Mouse (Mus musculus): ENCODE results near the gene Ppm1m. TPM values are rescaled to one million over a fixed set of nuclear protein-coding genes. Genes with fewer than 3 reads are reported as not detected.

The Ppm1m gene
- total and polyA plus RNA-seq, 3 experiments, result 10.8 to 18.9 (median 12.1) TPM

DNA sequence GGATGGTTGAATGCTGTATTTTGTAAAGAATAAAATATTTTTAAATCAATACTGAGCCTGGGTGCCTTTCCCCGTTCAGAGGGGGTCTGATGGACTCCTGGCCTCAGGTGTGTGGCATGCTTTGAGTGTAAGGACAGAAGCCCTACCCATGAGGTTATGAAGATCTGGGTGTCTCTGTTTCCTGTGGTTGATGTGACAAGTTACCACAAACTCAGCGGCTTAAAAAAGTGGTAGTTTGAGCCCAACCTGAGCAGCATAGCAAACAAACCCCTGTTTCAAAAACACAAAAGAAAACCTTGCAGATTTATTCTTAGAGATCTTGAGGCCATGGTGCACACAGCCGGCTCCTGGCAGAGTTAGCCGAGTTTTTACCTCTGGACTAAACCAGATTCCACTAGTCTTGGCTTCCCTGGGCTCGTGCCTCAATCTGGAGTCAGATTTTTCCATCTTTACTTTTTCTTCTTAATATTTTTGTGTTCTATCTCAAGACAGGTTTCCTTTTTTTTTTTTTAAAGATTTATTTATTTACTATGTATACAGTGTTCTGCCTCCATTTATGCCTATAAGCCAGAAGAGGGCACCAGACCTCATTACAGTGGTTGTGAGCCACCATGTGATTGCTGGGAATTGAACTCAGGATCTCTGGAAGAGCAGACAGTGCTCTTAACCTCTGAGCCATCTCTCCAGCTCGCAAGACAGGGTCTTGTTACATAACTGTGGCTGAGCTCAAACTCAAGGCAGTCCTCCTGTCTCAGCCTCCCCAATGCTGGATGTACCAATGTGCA lies 16.0 kb upstream of the Ppm1m start:
- no peak for DNase-seq
- H3K4me1 ChIP-seq (ENCODE audit: control insufficient read depth, insufficient read depth, low read length), result peaks cover 3% of the 10 kb centered on the region; the same call in 1 of the 2 replicates
- 82% methylated on average over 6 of the region's 6 CpGs for WGBS
- H3K27ac ChIP-seq, result no peak overlapping the region
- H3K27me3 ChIP-seq (ENCODE audit: control insufficient read depth, insufficient read depth, low read length), result no peaks in the 10 kb centered on the region
- intact Hi-C loops (cut with DNase I), result no loop called here
- no peak overlapping the region for H3K4me3 ChIP-seq
- no peaks in the 10 kb centered on the region for H3K79me2 ChIP-seq (replicated peaks; ENCODE audit: control insufficient read depth, insufficient read depth, low read length)
- no peak overlapping the region for H3K9ac ChIP-seq (ENCODE audit: low read depth, low read length)
- TF ChIP-seq POLR2A (IDR thresholded peaks at IDR 0.05; ENCODE audit: insufficient read depth, low read depth, low read length) (no peak), CTCF (IDR thresholded peaks at IDR 0.05) (peak; percentile 53)
- no peaks in the 10 kb centered on the region for H3K36me3 ChIP-seq (ENCODE audit: control insufficient read depth, insufficient read depth, low read length)

DNA sequence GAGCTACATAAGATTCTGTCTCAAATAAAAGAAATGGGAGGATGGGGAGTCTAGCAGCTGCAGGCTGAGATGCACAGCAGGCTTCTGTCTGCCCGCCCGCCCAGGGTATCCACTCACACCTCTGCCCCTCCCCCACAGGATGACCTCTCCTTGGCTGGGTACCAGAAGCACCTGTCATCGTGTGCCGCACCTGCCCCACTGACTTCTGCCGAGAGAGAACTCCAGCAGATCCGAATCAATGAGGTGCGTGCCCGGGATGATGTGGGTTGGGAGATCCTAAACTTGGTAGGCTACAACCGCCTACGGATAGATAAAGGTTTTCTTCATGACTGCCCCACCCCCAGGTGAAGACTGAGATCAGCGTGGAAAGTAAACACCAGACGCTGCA lies 13.0 kb upstream of the Ppm1m start:
- no peaks in the 10 kb centered on the region; the same call in 1 of the 2 replicates for H3K79me2 ChIP-seq (replicated peaks; ENCODE audit: control insufficient read depth, insufficient read depth, low read length)
- 82% methylated on average over 12 of the region's 12 CpGs for WGBS
- intact Hi-C loops (cut with DNase I), result loop anchor here (5.0 kb wide), 4 partner anchors 40 to 90 kb away; partner anchors contain the start of genes Glyctk and Wdr82
- no peaks in the 10 kb centered on the region for H3K27me3 ChIP-seq (ENCODE audit: control insufficient read depth, insufficient read depth, low read length)
- no peak overlapping the region for H3K27ac ChIP-seq
- DNase-seq, result no peak
- H3K9ac ChIP-seq (ENCODE audit: low read depth, low read length), result no peak overlapping the region
- TF ChIP-seq CTCF (IDR thresholded peaks at IDR 0.05), result no peak
- no peak for TF ChIP-seq POLR2A (IDR thresholded peaks at IDR 0.05; ENCODE audit: insufficient read depth, low read depth, low read length)
- no peak for TF ChIP-seq EP300 (IDR thresholded peaks at IDR 0.05; ENCODE audit: insufficient read depth, low read depth, low read length)
- H3K4me3 ChIP-seq, result no peak overlapping the region
- H3K36me3 ChIP-seq (ENCODE audit: control insufficient read depth, insufficient read depth, low read length), result no peaks in the 10 kb centered on the region
- peaks cover 3% of the 10 kb centered on the region; the same call in 1 of the 2 replicates for H3K4me1 ChIP-seq (ENCODE audit: control insufficient read depth, insufficient read depth, low read length)

GRCm38 (mm10) chr9:106211680-106212593 lies 12.4 kb upstream of the Ppm1m start:
- H3K27me3 ChIP-seq (ENCODE audit: control insufficient read depth, insufficient read depth, low read length), result no peaks in the 10 kb centered on the region
- peaks cover 5% of the 10 kb centered on the region for H3K79me2 ChIP-seq (replicated peaks; ENCODE audit: control insufficient read depth, insufficient read depth, low read length)
- TF ChIP-seq EP300 (IDR thresholded peaks at IDR 0.05; ENCODE audit: insufficient read depth, low read depth, low read length) (peak; percentile 61; the same call in 1 of the 2 replicates), POLR2A (IDR thresholded peaks at IDR 0.05; ENCODE audit: insufficient read depth, low read depth, low read length) (no peak), CTCF (IDR thresholded peaks at IDR 0.05) (no peak; the same call in 1 of the 2 replicates)
- no peaks in the 10 kb centered on the region for H3K36me3 ChIP-seq (ENCODE audit: control insufficient read depth, insufficient read depth, low read length)
- peak; percentile 85 to 87 for DNase-seq
- 27% methylated on average over 37 of the region's 37 CpGs for WGBS
- H3K9ac ChIP-seq (ENCODE audit: low read depth, low read length), result peak overlapping the region; percentile 11
- intact Hi-C loops (cut with DNase I), result loop anchor here (5.0 kb wide), 4 partner anchors 40 to 90 kb away; partner anchors contain the start of genes Glyctk and Wdr82
- peak overlapping the region; percentile 5; the same call in 1 of the 2 replicates for H3K4me3 ChIP-seq
- H3K4me1 ChIP-seq (ENCODE audit: control insufficient read depth, insufficient read depth, low read length), result peaks cover 3% of the 10 kb centered on the region; the same call in 1 of the 2 replicates
- peak overlapping the region; percentile 37; the same call in 1 of the 2 replicates for H3K27ac ChIP-seq

- TF ChIP-seq CTCF (IDR thresholded peaks at IDR 0.05), result no peak
- no peak for TF ChIP-seq EP300 (IDR thresholded peaks at IDR 0.05; ENCODE audit: insufficient read depth, low read depth, low read length)
- TF ChIP-seq POLR2A (IDR thresholded peaks at IDR 0.05; ENCODE audit: insufficient read depth, low read depth, low read length), result no peak
- Histone ChIP-seq H3K4me3 (peak overlapping the region; percentile 5; the same call in 1 of the 2 replicates), H3K4me1 (ENCODE audit: control insufficient read depth, insufficient read depth, low read length) (peaks cover 5% of the 10 kb centered on the region), H3K36me3 (ENCODE audit: control insufficient read depth, insufficient read depth, low read length) (no peaks in the 10 kb centered on the region), H3K27me3 (ENCODE audit: control insufficient read depth, insufficient read depth, low read length) (no peaks in the 10 kb centered on the region), H3K9ac (ENCODE audit: low read depth, low read length) (no peak overlapping the region), H3K79me2 (replicated peaks; ENCODE audit: control insufficient read depth, insufficient read depth, low read length) (peaks cover 5% of the 10 kb centered on the region), H3K27ac (no peak overlapping the region; the same call in 1 of the 2 replicates)
- no peak for DNase-seq
- intact Hi-C loops (cut with DNase I), result loop anchor here (5.0 kb wide), 4 partner anchors 39 to 89 kb away; partner anchors contain the start of genes Glyctk and Wdr82
- WGBS, result 69% methylated on average over 9 of the region's 9 CpGs
These were observed 11.5 kb upstream of the Ppm1m start for GRCm38 (mm10) chr9:106210853-106211609.

DNA sequence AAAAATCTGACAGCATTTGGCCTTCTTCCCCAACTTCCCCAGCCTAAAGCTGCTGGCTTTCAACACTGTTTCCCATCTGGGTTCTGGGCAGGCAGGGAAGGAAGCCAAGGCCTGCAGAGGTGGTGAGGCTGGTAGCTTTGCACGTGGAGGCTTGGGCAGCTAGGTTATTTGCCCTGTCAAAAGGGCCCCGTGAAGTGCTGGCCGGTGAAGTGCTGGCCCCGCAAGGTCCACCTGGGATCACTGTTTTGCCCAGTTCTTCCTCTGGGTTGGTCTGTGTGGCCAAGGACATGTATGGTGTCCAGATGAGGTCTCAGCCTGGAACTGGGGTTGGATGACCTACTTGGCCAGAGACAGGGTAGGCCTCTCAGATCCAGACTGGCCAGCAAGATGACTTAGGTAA lies 10.4 kb upstream of the Ppm1m start:
- Histone ChIP-seq H3K79me2 (replicated peaks; ENCODE audit: control insufficient read depth, insufficient read depth, low read length) (peaks cover 5% of the 10 kb centered on the region), H3K4me3 (no peak overlapping the region; the same call in 1 of the 2 replicates), H3K9ac (ENCODE audit: low read depth, low read length) (no peak overlapping the region), H3K36me3 (ENCODE audit: control insufficient read depth, insufficient read depth, low read length) (no peaks in the 10 kb centered on the region), H3K27me3 (ENCODE audit: control insufficient read depth, insufficient read depth, low read length) (no peaks in the 10 kb centered on the region), H3K4me1 (ENCODE audit: control insufficient read depth, insufficient read depth, low read length) (peaks cover 9% of the 10 kb centered on the region), H3K27ac (peak overlapping the region; percentile 70)
- TF ChIP-seq EP300 (IDR thresholded peaks at IDR 0.05; ENCODE audit: insufficient read depth, low read depth, low read length) (0 out of 2 replicates have a peak, but pooled peaks have one; percentile 24), POLR2A (IDR thresholded peaks at IDR 0.05; ENCODE audit: insufficient read depth, low read depth, low read length) (no peak)
- 60% methylated on average over 4 of the region's 4 CpGs for WGBS
- DNase-seq, result peak in 1 of 2 experiments; percentile 67
- intact Hi-C loops (cut with DNase I), result loop anchor here (5.0 kb wide), 4 partner anchors 38 to 88 kb away; partner anchors contain the start of genes Glyctk and Wdr82
